Mouse (Mus musculus): ENCODE measurements at regions not wholly inside any gene's neighbourhood (a gene's known extent, or its start where the extent isn't known, plus 50 kb on each side); places are given as distances from the start of the nearest gene placed in this dataset.

GRCm38 (mm10) chr4:31012006-31012405 is 951.9 kb upstream of the Map3k7 start:
- no peak for DNase-seq (ENCODE audit: low spot score)
- H3K4me2 ChIP-seq (replicated peaks; ENCODE audit: low read depth, low read length, severe bottlenecking), result no peak overlapping the region
- no peaks in the 10 kb centered on the region for H3K36me3 ChIP-seq (ENCODE audit: control insufficient read depth, insufficient read depth, low read length)
- H3K9ac ChIP-seq (ENCODE audit: low read depth, low read length, severe bottlenecking), result no peak overlapping the region
- TF ChIP-seq POLR2A (IDR thresholded peaks at IDR 0.05; ENCODE audit: borderline replicate concordance, extremely low read depth, insufficient read depth, insufficient read length), result no peak
- no peaks in the 10 kb centered on the region for H3K27me3 ChIP-seq (ENCODE audit: control insufficient read depth, insufficient read depth, low read length)
- H3K27ac ChIP-seq (replicated peaks; ENCODE audit: low read depth, low read length), result no peak overlapping the region
- no peaks in the 10 kb centered on the region for H3K4me1 ChIP-seq (ENCODE audit: control insufficient read depth, insufficient read depth, low read length)
- H3K9me3 ChIP-seq (ENCODE audit: control insufficient read depth, low read length), result no peaks in the 10 kb centered on the region
- no peak overlapping the region for H3K4me3 ChIP-seq (replicated peaks; ENCODE audit: low read length)
- no peak for ATAC-seq (ENCODE audit: low FRiP score, low read depth)

DNA sequence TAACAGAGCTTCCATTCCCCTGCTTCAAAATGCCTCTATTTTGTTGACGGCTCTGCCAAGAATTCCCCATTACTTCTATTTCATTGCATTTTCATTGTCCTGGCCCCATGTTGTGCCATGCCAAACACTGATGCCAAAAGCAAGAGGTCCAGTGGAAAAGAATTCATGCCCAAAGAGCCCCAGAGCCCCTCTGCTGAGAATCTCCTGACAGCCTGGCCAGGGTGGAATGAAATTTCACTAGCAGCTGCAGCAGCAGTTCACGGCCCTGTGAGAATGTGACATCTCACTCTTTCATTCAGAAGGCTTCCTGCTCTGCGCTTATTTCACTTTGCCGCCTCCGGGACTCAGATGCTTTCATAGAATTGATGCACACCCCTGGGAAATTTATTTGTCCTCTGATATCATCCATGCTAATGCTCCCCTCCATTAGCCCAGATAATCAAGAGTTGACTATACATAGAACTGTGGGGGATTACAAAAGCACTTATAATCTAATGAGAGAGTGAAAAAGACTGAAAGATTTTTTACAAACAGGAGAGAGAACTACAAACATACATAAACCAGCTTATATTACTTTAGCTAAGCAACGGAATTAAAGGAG is 911.7 kb upstream of the Map3k7 start:
- DNase-seq (ENCODE audit: low spot score), result no peak
- Histone ChIP-seq H3K27me3 (ENCODE audit: control insufficient read depth, insufficient read depth, low read length) (no peaks in the 10 kb centered on the region), H3K4me1 (ENCODE audit: control insufficient read depth, insufficient read depth, low read length) (no peaks in the 10 kb centered on the region), H3K36me3 (ENCODE audit: control insufficient read depth, insufficient read depth, low read length) (no peaks in the 10 kb centered on the region), H3K4me3 (replicated peaks; ENCODE audit: low read length) (no peak overlapping the region), H3K27ac (replicated peaks; ENCODE audit: low read depth, low read length) (no peak overlapping the region), H3K9ac (ENCODE audit: low read depth, low read length, severe bottlenecking) (no peak overlapping the region), H3K9me3 (ENCODE audit: control insufficient read depth, low read length) (no peaks in the 10 kb centered on the region), H3K4me2 (replicated peaks; ENCODE audit: low read depth, low read length, severe bottlenecking) (no peak overlapping the region)
- no peak for ATAC-seq (ENCODE audit: low FRiP score, low read depth)
- WGBS, result 70% methylated on average over 6 of the region's 6 CpGs
- no peak for TF ChIP-seq POLR2A (IDR thresholded peaks at IDR 0.05; ENCODE audit: borderline replicate concordance, extremely low read depth, insufficient read depth, insufficient read length)

- no peaks in the 10 kb centered on the region for H3K9me3 ChIP-seq (ENCODE audit: control insufficient read depth, low read length)
- no peaks in the 10 kb centered on the region for H3K36me3 ChIP-seq (ENCODE audit: control insufficient read depth, insufficient read depth, low read length)
- H3K9ac ChIP-seq (ENCODE audit: low read depth, low read length, severe bottlenecking), result no peak overlapping the region
- H3K4me1 ChIP-seq (ENCODE audit: control insufficient read depth, insufficient read depth, low read length), result no peaks in the 10 kb centered on the region
- H3K27me3 ChIP-seq (ENCODE audit: control insufficient read depth, insufficient read depth, low read length), result no peaks in the 10 kb centered on the region
- 83% methylated on average over 3 of the region's 3 CpGs for WGBS
- TF ChIP-seq POLR2A (IDR thresholded peaks at IDR 0.05; ENCODE audit: borderline replicate concordance, extremely low read depth, insufficient read depth, insufficient read length), result no peak
- no peak for ATAC-seq (ENCODE audit: low FRiP score, low read depth)
- no peak overlapping the region for H3K4me2 ChIP-seq (replicated peaks; ENCODE audit: low read depth, low read length, severe bottlenecking)
- DNase-seq (ENCODE audit: low spot score), result no peak
- no peak overlapping the region for H3K4me3 ChIP-seq (replicated peaks; ENCODE audit: low read length)
- no peak overlapping the region for H3K27ac ChIP-seq (replicated peaks; ENCODE audit: low read depth, low read length)
Observed at GRCm38 (mm10) chr4:31076236-31076635, 887.7 kb upstream of the Map3k7 start.

DNA sequence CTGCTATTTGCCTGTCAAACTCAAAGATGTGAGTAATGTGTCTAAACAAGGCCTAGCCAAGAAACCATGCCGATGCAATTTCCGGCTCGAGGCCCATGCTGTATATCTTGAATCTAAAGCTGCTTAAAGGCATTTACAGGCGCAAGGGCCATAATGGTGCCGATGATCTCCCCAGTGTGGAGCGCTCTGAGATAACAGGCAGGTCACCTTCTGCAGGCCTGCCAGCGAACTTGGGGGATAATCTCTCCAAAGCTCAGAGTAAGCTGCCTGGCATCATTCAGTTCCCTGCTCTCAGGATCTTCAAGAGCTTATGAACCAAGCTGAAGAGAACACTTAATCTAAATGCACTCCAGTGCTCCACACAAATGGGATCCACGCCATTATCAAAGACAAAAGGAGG is 842.3 kb upstream of the Map3k7 start:
- no peak for ATAC-seq (ENCODE audit: low FRiP score, low read depth)
- no peak for TF ChIP-seq POLR2A (IDR thresholded peaks at IDR 0.05; ENCODE audit: borderline replicate concordance, extremely low read depth, insufficient read depth, insufficient read length)
- DNase-seq (ENCODE audit: low spot score), result no peak
- Histone ChIP-seq H3K27ac (replicated peaks; ENCODE audit: low read depth, low read length) (no peak overlapping the region), H3K9ac (ENCODE audit: low read depth, low read length, severe bottlenecking) (no peak overlapping the region), H3K4me2 (replicated peaks; ENCODE audit: low read depth, low read length, severe bottlenecking) (no peak overlapping the region), H3K4me1 (ENCODE audit: control insufficient read depth, insufficient read depth, low read length) (no peaks in the 10 kb centered on the region), H3K4me3 (replicated peaks; ENCODE audit: low read length) (no peak overlapping the region), H3K36me3 (ENCODE audit: control insufficient read depth, insufficient read depth, low read length) (no peaks in the 10 kb centered on the region), H3K9me3 (ENCODE audit: control insufficient read depth, low read length) (no peaks in the 10 kb centered on the region; the same call in 1 of the 2 replicates), H3K27me3 (ENCODE audit: control insufficient read depth, insufficient read depth, low read length) (no peaks in the 10 kb centered on the region)
- 70% methylated on average over 8 of the region's 8 CpGs for WGBS

DNA sequence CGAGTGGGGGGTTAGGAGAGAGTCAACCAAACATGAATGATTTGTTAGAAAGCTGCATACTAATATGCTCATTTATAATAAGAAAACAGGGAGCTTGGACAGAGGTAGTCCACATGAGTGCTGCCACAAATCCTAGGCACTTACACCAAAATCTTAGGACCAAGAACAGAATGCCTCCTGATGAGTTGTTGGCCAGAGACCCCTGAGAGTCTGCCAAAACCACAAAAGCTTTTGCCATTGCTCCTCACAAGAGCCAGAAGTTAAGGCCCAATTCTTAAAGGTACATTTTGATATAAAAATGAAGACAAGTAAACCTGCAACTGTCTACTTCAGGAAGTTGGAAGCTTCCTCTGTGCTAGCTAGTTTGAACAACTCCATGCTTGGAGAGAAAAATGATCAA is 820.7 kb upstream of the Map3k7 start:
- Histone ChIP-seq H3K27me3 (ENCODE audit: control insufficient read depth, insufficient read depth, low read length) (no peaks in the 10 kb centered on the region), H3K4me3 (replicated peaks; ENCODE audit: low read length) (no peak overlapping the region), H3K4me2 (replicated peaks; ENCODE audit: low read depth, low read length, severe bottlenecking) (no peak overlapping the region), H3K36me3 (ENCODE audit: control insufficient read depth, insufficient read depth, low read length) (no peaks in the 10 kb centered on the region), H3K4me1 (ENCODE audit: control insufficient read depth, insufficient read depth, low read length) (no peaks in the 10 kb centered on the region), H3K9ac (ENCODE audit: low read depth, low read length, severe bottlenecking) (no peak overlapping the region), H3K27ac (replicated peaks; ENCODE audit: low read depth, low read length) (no peak overlapping the region), H3K9me3 (ENCODE audit: control insufficient read depth, low read length) (no peaks in the 10 kb centered on the region)
- WGBS, result 74% methylated on average over 1 of the region's 1 CpGs
- DNase-seq (ENCODE audit: low spot score) (no peak), ATAC-seq (ENCODE audit: low FRiP score, low read depth) (no peak)
- TF ChIP-seq POLR2A (IDR thresholded peaks at IDR 0.05; ENCODE audit: borderline replicate concordance, extremely low read depth, insufficient read depth, insufficient read length), result no peak

GRCm38 (mm10) chr4:31167431-31167830 is 796.5 kb upstream of the Map3k7 start:
- Histone ChIP-seq H3K9ac (ENCODE audit: low read depth, low read length, severe bottlenecking) (no peak overlapping the region), H3K9me3 (ENCODE audit: control insufficient read depth, low read length) (no peaks in the 10 kb centered on the region), H3K4me1 (ENCODE audit: control insufficient read depth, insufficient read depth, low read length) (no peaks in the 10 kb centered on the region), H3K27ac (replicated peaks; ENCODE audit: low read depth, low read length) (no peak overlapping the region), H3K36me3 (ENCODE audit: control insufficient read depth, insufficient read depth, low read length) (no peaks in the 10 kb centered on the region), H3K4me3 (replicated peaks; ENCODE audit: low read length) (no peak overlapping the region), H3K27me3 (ENCODE audit: control insufficient read depth, insufficient read depth, low read length) (no peaks in the 10 kb centered on the region), H3K4me2 (replicated peaks; ENCODE audit: low read depth, low read length, severe bottlenecking) (no peak overlapping the region)
- DNase-seq (ENCODE audit: low spot score) (no peak), ATAC-seq (ENCODE audit: low FRiP score, low read depth) (no peak)
- no peak for TF ChIP-seq POLR2A (IDR thresholded peaks at IDR 0.05; ENCODE audit: borderline replicate concordance, extremely low read depth, insufficient read depth, insufficient read length)
- 84% methylated on average over 4 of the region's 4 CpGs for WGBS
